Mouse (Mus musculus) C2C12 (cell line): ENCODE measurements around the gene Slc6a21.

Experiments
- CEBPB ChIP-seq: IDR thresholded peaks from one replicate; pipeline ENCODE4 v1.6.1; 2011; ENCODE audit warnings: low read depth, mild to moderate bottlenecking, control low read depth, moderate library complexity
- CTCF ChIP-seq: IDR thresholded peaks from one replicate; pipeline ENCODE4 v1.5.1; 2011; ENCODE audit not compliant: control insufficient read depth, insufficient read depth, insufficient read length
- FOSL1 ChIP-seq: IDR thresholded peaks from one replicate; pipeline ENCODE4 v1.8.0; 2011; ENCODE audit warnings: mild to moderate bottlenecking, low read length; ENCODE audit not compliant: poor library complexity, insufficient read depth, severe bottlenecking
- MAX ChIP-seq: IDR thresholded peaks from one replicate; pipeline ENCODE4 v1.6.1; 2011; ENCODE audit warnings: mild to moderate bottlenecking, control low read depth
- USF1 ChIP-seq: IDR thresholded peaks from one replicate; pipeline ENCODE4 v1.6.1; 2011; ENCODE audit warnings: low read depth, mild to moderate bottlenecking, control low read depth, moderate library complexity

DNA sequence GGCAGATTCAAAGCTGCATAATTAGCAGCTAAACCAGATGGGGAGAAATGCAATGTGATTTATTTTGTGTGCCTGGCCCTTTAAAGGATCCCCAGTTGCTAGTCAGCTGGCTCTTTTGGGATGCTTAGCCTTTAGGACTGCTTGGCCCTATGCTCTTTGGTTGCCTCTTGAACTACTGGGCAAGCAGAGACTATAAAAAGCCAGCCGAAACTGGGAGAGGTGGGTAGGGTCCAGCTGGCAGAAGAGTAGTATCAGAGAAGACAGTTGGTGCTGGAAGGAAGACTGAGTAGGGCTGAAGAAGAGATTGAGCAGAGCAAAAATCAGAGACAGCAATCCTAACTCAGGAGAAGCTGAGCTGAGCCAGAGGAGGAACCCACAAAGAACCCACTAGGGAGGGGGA, 19.3 kb downstream of the Slc6a21 start:
- TF ChIP-seq MAX = no peak
- TF ChIP-seq CTCF = no peak
- TF ChIP-seq USF1 = no peak
- no peak for TF ChIP-seq FOSL1
- TF ChIP-seq CEBPB = no peak
